Mouse (Mus musculus): ENCODE measurements around the gene Noxo1. TPM values are rescaled to one million over a fixed set of nuclear protein-coding genes. Genes with fewer than 3 reads are reported as not detected.

Noxo1 gene
- polyA plus RNA-seq (2012; ENCODE audit: low replicate concordance): 5.9 and 10.3 TPM in 2 replicates

GRCm38 (mm10) chr17:24696011-24696697 is at the start of gene Noxo1, which contains the start of gene Gfer:
Gene Noxo1 (plus strand): TSS chr17:24696234.
Gene Gfer (minus strand): TSS chr17:24696156.

GRCm38 (mm10) chr17:24650070-24650616 is 45.9 kb upstream of the Noxo1 start, which contains the start of gene Slc9a3r2:
Gene Slc9a3r2 (minus strand): TSS chr17:24650327.

GRCm38 (mm10) chr17:24658017-24658758 is 37.8 kb upstream of the Noxo1 start, which contains the start of gene Npw:
Gene Npw (minus strand): TSS chr17:24658457.

GRCm38 (mm10) chr17:24669545-24670245 is 26.3 kb upstream of the Noxo1 start, which contains the start of gene Zfp598:
Gene Zfp598 (plus strand): TSS chr17:24669687.

GRCm38 (mm10) chr17:24689251-24690081 is 6.6 kb upstream of the Noxo1 start, which contains the start of gene Syngr3:
Gene Syngr3 (minus strand): TSS chr17:24689955.

GRCm38 (mm10) chr17:24706982-24707800 is 11.2 kb downstream of the Noxo1 start, which contains the start of gene Tbl3:
Gene Tbl3 (minus strand): TSS chr17:24707660.

GRCm38 (mm10) chr17:24717943-24718342 is 21.9 kb downstream of the Noxo1 start, which contains the start of the genes Rnf151 and Rps2:
Gene Rnf151 (minus strand): TSS chr17:24718063.
Gene Rps2 (plus strand): TSS chr17:24718116.

GRCm38 (mm10) chr17:24724184-24724583 is 28.1 kb downstream of the Noxo1 start, which contains the start of gene Ndufb10:
Gene Ndufb10 (minus strand): TSS chr17:24724478.

GRCm38 (mm10) chr17:24727618-24728017 is 31.6 kb downstream of the Noxo1 start, which contains the start of gene Rpl3l:
Gene Rpl3l (plus strand): TSS chr17:24727820.

GRCm38 (mm10) chr17:24736330-24737051 is 40.5 kb downstream of the Noxo1 start, which contains the start of gene Msrb1:
Gene Msrb1 (plus strand): TSS chr17:24736642.

Other genes with a start within 250 kb of the Noxo1 start
- 32.1 and 40.4 TPM in 2 replicates for gene E4f1, start 225.9 kb upstream of the Noxo1 start, polyA plus RNA-seq (2012; ENCODE audit: low replicate concordance)
- gene Pgp, start 225.8 kb upstream of the Noxo1 start, polyA plus RNA-seq (2012; ENCODE audit: low replicate concordance): 27.9 and 34.1 TPM in 2 replicates
- gene Bricd5, start 222.3 kb upstream of the Noxo1 start, polyA plus RNA-seq (2012; ENCODE audit: low replicate concordance): 0.24 and 0.74 TPM in 2 replicates
- gene Mlst8, start 217.2 kb upstream of the Noxo1 start, polyA plus RNA-seq (2012; ENCODE audit: low replicate concordance): 5.3 and 8.0 TPM in 2 replicates
- gene Caskin1, start 207.6 kb upstream of the Noxo1 start, polyA plus RNA-seq (2012; ENCODE audit: low replicate concordance): 0.02 and 0.07 TPM in 2 replicates
- gene Traf7, start 168.3 kb upstream of the Noxo1 start, polyA plus RNA-seq (2012; ENCODE audit: low replicate concordance): 156 and 190 TPM in 2 replicates
- gene Rab26, start 162.0 kb upstream of the Noxo1 start, polyA plus RNA-seq (2012; ENCODE audit: low replicate concordance): 0.76 and 1.9 TPM in 2 replicates
- gene Pkd1, start 146.4 kb upstream of the Noxo1 start, polyA plus RNA-seq (2012; ENCODE audit: low replicate concordance): 24.7 and 24.9 TPM in 2 replicates
- 37.6 and 45.7 TPM in 2 replicates for gene Tsc2, start 63.6 kb upstream of the Noxo1 start, polyA plus RNA-seq (2012; ENCODE audit: low replicate concordance)
- 3.8 and 6.9 TPM in 2 replicates for gene Nthl1, start 63.6 kb upstream of the Noxo1 start, polyA plus RNA-seq (2012; ENCODE audit: low replicate concordance)
- gene Slc9a3r2, start 45.9 kb upstream of the Noxo1 start, polyA plus RNA-seq (2012; ENCODE audit: low replicate concordance): 3.8 and 6.4 TPM in 2 replicates
- 0.36 and 0.52 TPM in 2 replicates for gene Npw, start 37.8 kb upstream of the Noxo1 start, polyA plus RNA-seq (2012; ENCODE audit: low replicate concordance)
- gene Zfp598, start 26.5 kb upstream of the Noxo1 start, polyA plus RNA-seq (2012; ENCODE audit: low replicate concordance): 56.2 and 93.5 TPM in 2 replicates
- 0.15 and 0.24 TPM in 2 replicates for gene Syngr3, start 6.3 kb upstream of the Noxo1 start, polyA plus RNA-seq (2012; ENCODE audit: low replicate concordance)
- 52.3 and 54.6 TPM in 2 replicates for gene Gfer, start 78 bp upstream of the Noxo1 start, polyA plus RNA-seq (2012; ENCODE audit: low replicate concordance)
- gene Tbl3, start 11.4 kb downstream of the Noxo1 start, polyA plus RNA-seq (2012; ENCODE audit: low replicate concordance): 8.7 and 12.3 TPM in 2 replicates
- 0.16 and 0.36 TPM in 2 replicates for gene Rnf151, start 21.8 kb downstream of the Noxo1 start, polyA plus RNA-seq (2012; ENCODE audit: low replicate concordance)
- 42.1 and 88.6 TPM in 2 replicates for gene Rps2, start 21.9 kb downstream of the Noxo1 start, polyA plus RNA-seq (2012; ENCODE audit: low replicate concordance)
- gene Ndufb10, start 28.2 kb downstream of the Noxo1 start, polyA plus RNA-seq (2012; ENCODE audit: low replicate concordance): 220 and 325 TPM in 2 replicates
- gene Rpl3l, start 31.6 kb downstream of the Noxo1 start, polyA plus RNA-seq (2012; ENCODE audit: low replicate concordance): 0.31 and 0.38 TPM in 2 replicates
- 43.6 and 56.0 TPM in 2 replicates for gene Msrb1, start 40.4 kb downstream of the Noxo1 start, polyA plus RNA-seq (2012; ENCODE audit: low replicate concordance)
- 0.94 and 2.2 TPM in 2 replicates for gene Hs3st6, start 56.8 kb downstream of the Noxo1 start, polyA plus RNA-seq (2012; ENCODE audit: low replicate concordance)
- gene Meiob, start 108.1 kb downstream of the Noxo1 start, polyA plus RNA-seq (2012; ENCODE audit: low replicate concordance): not detected in 2 replicates
- 27.6 and 69.0 TPM in 2 replicates for gene Hagh, start 143.9 kb downstream of the Noxo1 start, polyA plus RNA-seq (2012; ENCODE audit: low replicate concordance)
- gene Fahd1, start 154.1 kb downstream of the Noxo1 start, polyA plus RNA-seq (2012; ENCODE audit: low replicate concordance): 2.7 and 6.5 TPM in 2 replicates
- gene Igfals, start 169.8 kb downstream of the Noxo1 start, polyA plus RNA-seq (2012; ENCODE audit: low replicate concordance): 0.12 TPM in 1 of 2 replicates, not detected in the other
- gene Nubp2, start 190.1 kb downstream of the Noxo1 start, polyA plus RNA-seq (2012; ENCODE audit: low replicate concordance): 10.4 and 58.7 TPM in 2 replicates
- 44.2 and 49.9 TPM in 2 replicates for gene Spsb3, start 190.4 kb downstream of the Noxo1 start, polyA plus RNA-seq (2012; ENCODE audit: low replicate concordance)
- gene Eme2, start 198.9 kb downstream of the Noxo1 start, polyA plus RNA-seq (2012; ENCODE audit: low replicate concordance): 20.3 and 41.1 TPM in 2 replicates
- gene Mrps34, start 198.9 kb downstream of the Noxo1 start, polyA plus RNA-seq (2012; ENCODE audit: low replicate concordance): 40.1 and 50.8 TPM in 2 replicates
- gene Nme3, start 200.3 kb downstream of the Noxo1 start, polyA plus RNA-seq (2012; ENCODE audit: low replicate concordance): 19.9 and 39.7 TPM in 2 replicates
- 64.6 and 70.0 TPM in 2 replicates for gene Mapk8ip3, start 240.7 kb downstream of the Noxo1 start, polyA plus RNA-seq (2012; ENCODE audit: low replicate concordance)

All from hematopoietic multipotent progenitor cell, adult 10-12 weeks (in vitro differentiated cells).